ENCODE assay signal across 8 mouse cellular contexts in genomic region chr2:66409740-66410290, GRCm38 (mm10). TPM values are rescaled to one million over a fixed set of nuclear protein-coding genes. Genes with fewer than 3 reads are reported as not detected.
DNase-seq lines count a peak whose midpoint lies in the region; ATAC-seq and TF ChIP-seq lines count a peak whose summit lies in the region.

No protein-coding gene starts in this region.

- H3K9ac ChIP-seq in forebrain, postnatal 0 days = peak overlapping the region; percentile 60
- H3K9ac ChIP-seq in midbrain, embryonic 13.5 days (replicated peaks) = peak overlapping the region; percentile 67
- no peak overlapping the region for H3K9ac ChIP-seq in stomach, postnatal 0 days (ENCODE audit: low read length)

- H3K27ac ChIP-seq in forebrain, postnatal 0 days (ENCODE audit: low read depth, low read length) = peak overlapping the region; percentile 76
- H3K27ac ChIP-seq in limb, embryonic 10.5 days = no peak overlapping the region
- H3K27ac ChIP-seq in midbrain, embryonic 13.5 days = peak overlapping the region; percentile 15; the same call in 1 of the 2 replicates
- H3K27ac ChIP-seq in stomach, postnatal 0 days (replicated peaks) = no peak overlapping the region

- H3K9me3 ChIP-seq in forebrain, postnatal 0 days (ENCODE audit: low read length) = no peaks in the 10 kb centered on the region
- H3K9me3 ChIP-seq in limb, embryonic 10.5 days (replicated peaks) = no peaks in the 10 kb centered on the region
- H3K9me3 ChIP-seq in midbrain, embryonic 13.5 days = no peaks in the 10 kb centered on the region
- no peaks in the 10 kb centered on the region for H3K9me3 ChIP-seq in stomach, postnatal 0 days (ENCODE audit: control insufficient read depth, low read length)

- peak; percentile 71 for ATAC-seq in forebrain, postnatal 0 days
- peak; percentile 59 for ATAC-seq in inflammation-experienced regulatory T-cells, adult 6 months
- ATAC-seq in midbrain, embryonic 13.5 days = peak; percentile 91
- 0 out of 2 replicates have a peak, but pooled peaks have one; percentile 21 for ATAC-seq in stomach, postnatal 0 days (ENCODE audit: low FRiP score, low TSS enrichment)

- H3K27me3 ChIP-seq in forebrain, postnatal 0 days (ENCODE audit: insufficient read depth, low read length) = no peaks in the 10 kb centered on the region
- peaks cover 25% of the 10 kb centered on the region for H3K27me3 ChIP-seq in limb, embryonic 10.5 days (ENCODE audit: low read depth, poor library complexity, severe bottlenecking)
- 0 out of 2 replicates have a peak, but pooled peaks cover 3% of the 10 kb centered on the region for H3K27me3 ChIP-seq in midbrain, embryonic 13.5 days
- no peaks in the 10 kb centered on the region for H3K27me3 ChIP-seq in stomach, postnatal 0 days (ENCODE audit: control insufficient read depth, insufficient read depth, low read length)

- peak; percentile 88 for TF ChIP-seq CTCF in forebrain, postnatal 0 days (IDR thresholded peaks at IDR 0.05; ENCODE audit: low read depth)
- TF ChIP-seq CTCF in stomach, postnatal 0 days (IDR thresholded peaks at IDR 0.05; ENCODE audit: low read depth) = peak; percentile 85

- H3K4me2 ChIP-seq in forebrain, postnatal 0 days (ENCODE audit: low read depth) = peak overlapping the region; percentile 64
- H3K4me2 ChIP-seq in midbrain, embryonic 13.5 days (replicated peaks) = peak overlapping the region; percentile 60
- peak overlapping the region; percentile 67 for H3K4me2 ChIP-seq in stomach, postnatal 0 days (replicated peaks; ENCODE audit: low read depth)

- H3K36me3 ChIP-seq in forebrain, postnatal 0 days (ENCODE audit: insufficient read depth) = no peaks in the 10 kb centered on the region
- no peaks in the 10 kb centered on the region for H3K36me3 ChIP-seq in limb, embryonic 10.5 days
- no peaks in the 10 kb centered on the region for H3K36me3 ChIP-seq in midbrain, embryonic 13.5 days
- H3K36me3 ChIP-seq in stomach, postnatal 0 days (ENCODE audit: control insufficient read depth, insufficient read depth, low read length) = no peaks in the 10 kb centered on the region

- WGBS in forebrain, postnatal 0 days = 1% methylated on average over 14 of the region's 14 CpGs
- 2% methylated on average over 14 of the region's 14 CpGs for WGBS in limb, embryonic 10.5 days
- under 1% methylated on average over 14 of the region's 14 CpGs for WGBS in midbrain, embryonic 13.5 days
- WGBS in stomach, postnatal 0 days = under 1% methylated on average over 14 of the region's 14 CpGs

- peak overlapping the region; percentile 65 for H3K4me3 ChIP-seq in forebrain, postnatal 0 days (ENCODE audit: low read depth, low read length)
- peak overlapping the region; percentile 54 for H3K4me3 ChIP-seq in limb, embryonic 10.5 days
- H3K4me3 ChIP-seq in midbrain, embryonic 13.5 days (replicated peaks) = peak overlapping the region; percentile 53
- peak overlapping the region; percentile 43 for H3K4me3 ChIP-seq in stomach, postnatal 0 days (ENCODE audit: low read depth, low read length)

- no peak for TF ChIP-seq EP300 in stomach, postnatal 0 days (optimal IDR thresholded peaks at IDR 0.05)

- H3K4me1 ChIP-seq in forebrain, postnatal 0 days (ENCODE audit: insufficient read depth) = peaks cover 10% of the 10 kb centered on the region; the same call in 1 of the 2 replicates
- peaks cover 14% of the 10 kb centered on the region for H3K4me1 ChIP-seq in limb, embryonic 10.5 days
- H3K4me1 ChIP-seq in midbrain, embryonic 13.5 days (replicated peaks) = peaks cover 14% of the 10 kb centered on the region
- no peaks in the 10 kb centered on the region for H3K4me1 ChIP-seq in stomach, postnatal 0 days (replicated peaks; ENCODE audit: control insufficient read depth, insufficient read depth)

- peak; percentile 16 for DNase-seq in gastrocnemius, postnatal 10 days
- no peak for DNase-seq in gastrocnemius, postnatal 14 days
- DNase-seq in cerebellum, adult 11-12 months = peak; percentile 67
- peak; percentile 90 for DNase-seq in forebrain, postnatal 0 days
- DNase-seq in limb, embryonic 10.5 days (ENCODE audit: low spot score) = peak; percentile 62
- DNase-seq in stomach, postnatal 0 days (ENCODE audit: low spot score) = peak; percentile 23

- intact Hi-C loops in gastrocnemius, postnatal 14 days (cut with DNase I; ENCODE audit: low total_unique reads) = loop anchor here (5.0 kb wide), 1 partner anchor 153 kb away; the partner anchor contains the start of gene Ttc21b

RNA-seq across cellular contexts. Expression of gene Scn1a, which starts 30.8 kb away (rescaled TPM):
- under 1 TPM; 0.16 to 0.25 TPM for total RNA-seq in gastrocnemius, postnatal 10 days (2021)
- total RNA-seq in gastrocnemius, postnatal 14 days (2021) = under 1 TPM in 1 of 2 experiments, not detected in 1; 0.07 TPM
- total RNA-seq in forebrain, postnatal 0 days (2014; rRNA removed) = 14.5 and 14.7 TPM in 2 replicates
- 7.8 and 13.1 TPM in 2 replicates for polyA plus RNA-seq in forebrain, postnatal 0 days (2015; fragmentation: Nextera tagmentation; extraction: Ambion mirVana)
- polyA plus RNA-seq in inflammation-experienced regulatory T-cells, adult 6 months (2017; shearing (Covaris generic)) = not detected
- 0.16 and 0.30 TPM in 2 replicates for polyA plus RNA-seq in limb, embryonic 10.5 days (2016; fragmentation: Nextera tagmentation; extraction: Ambion mirVana)
- polyA plus RNA-seq in midbrain, embryonic 13.5 days (2015; fragmentation: Nextera tagmentation; extraction: Ambion mirVana) = 9.5 and 10.4 TPM in 2 replicates
- 0.07 TPM in 2 replicates for polyA plus RNA-seq in stomach, postnatal 0 days (2015; fragmentation: Nextera tagmentation; extraction: Ambion mirVana)

Comparison
In these comparisons a context has a peak if more than half of its experiments do, and no peak if none do; other contexts are left out.
1. ATAC-seq: peak in every context shown above with its lines; median percentile 91 in midbrain, embryonic 13.5 days; 71 in forebrain, postnatal 0 days; 59 in inflammation-experienced regulatory T-cells, adult 6 months; 21 in stomach, postnatal 0 days.
2. H3K27ac ChIP-seq: peak in forebrain, postnatal 0 days (single experiment) and midbrain, embryonic 13.5 days (single experiment); none in limb, embryonic 10.5 days (single experiment) and stomach, postnatal 0 days (single experiment).
3. Peak in every context shown above with its lines, with median percentiles within 50 percentile points of each other: H3K4me2 ChIP-seq and H3K4me3 ChIP-seq.